Mouse (Mus musculus) retina, embryonic 14.5 days (tissue): ENCODE results near the gene Mapk12.

Experiments
- DNase-seq: peaks from one replicate; pipeline ENCODE4 v3.0.0-alpha.2; 2015; ENCODE audit warnings: low spot score

Gene Mapk12

DNA sequence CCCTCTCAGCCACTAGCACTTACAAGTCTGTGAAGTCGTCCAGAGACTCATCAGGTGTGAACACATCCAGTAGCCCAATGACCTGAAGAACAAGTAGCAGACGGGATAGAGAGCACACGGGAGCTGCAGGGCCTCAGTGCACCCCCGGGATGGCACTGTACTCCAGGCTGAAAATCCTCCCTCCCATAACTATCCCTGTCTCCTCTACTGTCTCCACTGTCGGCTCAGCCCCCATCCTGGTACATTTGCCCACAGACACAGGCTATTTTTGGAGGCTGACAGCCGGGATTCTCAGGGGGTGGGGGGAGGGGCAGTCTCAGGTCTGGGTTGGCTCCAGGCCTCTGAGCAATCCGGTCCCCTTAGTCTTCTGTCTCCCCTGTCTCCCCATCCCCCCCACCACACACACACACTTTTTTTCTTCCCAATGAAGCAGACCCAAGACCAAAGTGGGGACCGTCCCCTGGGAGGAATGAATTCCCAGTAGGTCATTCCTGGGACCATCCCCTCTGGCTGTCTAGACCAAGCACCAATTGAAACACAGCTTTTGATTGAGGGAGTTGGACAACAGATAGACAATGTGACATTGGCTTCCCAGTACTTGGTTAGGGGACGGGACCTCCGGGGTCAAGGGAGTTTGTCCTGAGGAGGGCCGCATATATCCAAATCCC is 3.0 kb downstream of the Mapk12 start:
- DNase-seq = no peak

DNA sequence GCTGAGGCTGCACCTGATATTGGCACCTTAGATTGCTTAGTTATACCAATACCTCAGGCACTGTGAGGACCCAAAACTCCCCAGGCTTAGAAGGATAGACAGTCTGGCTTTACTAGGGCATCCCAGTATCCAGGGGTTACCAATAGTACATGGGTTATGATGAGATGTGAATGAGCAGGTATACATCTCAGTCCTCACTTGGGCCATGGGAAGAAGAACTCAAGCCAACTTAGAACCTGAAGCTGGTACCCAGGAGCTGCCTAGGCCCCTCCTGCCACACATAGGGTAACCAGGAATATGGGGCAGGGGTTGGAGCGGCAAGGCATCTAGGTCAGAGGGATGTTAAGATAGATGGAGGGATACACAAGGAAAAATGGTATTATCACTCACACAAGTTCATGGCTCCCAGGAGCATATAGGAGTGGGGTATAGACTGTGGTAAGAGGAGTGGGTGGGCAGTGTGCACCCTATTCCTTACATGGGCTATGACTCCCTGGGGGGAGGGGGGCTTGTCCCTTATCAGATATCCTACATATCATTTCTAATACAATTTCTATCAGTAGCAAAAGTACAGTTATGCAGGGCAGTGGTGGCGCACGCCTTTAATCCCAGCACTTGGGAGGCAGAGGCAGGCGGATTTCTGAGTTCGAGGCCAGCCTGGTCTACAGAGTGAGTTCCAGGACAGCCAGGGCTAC is 3.9 kb downstream of the Mapk12 start:
- DNase-seq = no peak

DNA sequence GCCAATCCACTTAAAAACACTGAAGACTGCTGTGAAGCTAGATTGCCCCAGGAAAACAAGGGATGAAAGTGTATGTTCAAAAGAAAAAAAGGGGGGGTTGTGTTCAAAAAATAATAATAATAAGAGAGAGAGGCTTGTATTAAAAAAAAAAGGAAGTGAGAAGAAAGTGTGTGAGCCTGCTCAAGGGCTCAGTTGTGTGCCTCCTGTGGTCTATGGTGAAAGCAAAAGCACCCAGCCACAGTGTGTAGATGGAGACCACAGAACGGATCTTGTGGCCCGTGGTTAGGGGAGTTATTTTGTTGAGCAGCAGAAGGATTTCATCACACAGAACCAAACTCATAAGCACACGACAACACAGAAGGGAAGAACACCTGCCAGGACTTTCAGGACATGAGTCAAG is 9.2 kb downstream of the Mapk12 start:
- DNase-seq = no peak

DNA sequence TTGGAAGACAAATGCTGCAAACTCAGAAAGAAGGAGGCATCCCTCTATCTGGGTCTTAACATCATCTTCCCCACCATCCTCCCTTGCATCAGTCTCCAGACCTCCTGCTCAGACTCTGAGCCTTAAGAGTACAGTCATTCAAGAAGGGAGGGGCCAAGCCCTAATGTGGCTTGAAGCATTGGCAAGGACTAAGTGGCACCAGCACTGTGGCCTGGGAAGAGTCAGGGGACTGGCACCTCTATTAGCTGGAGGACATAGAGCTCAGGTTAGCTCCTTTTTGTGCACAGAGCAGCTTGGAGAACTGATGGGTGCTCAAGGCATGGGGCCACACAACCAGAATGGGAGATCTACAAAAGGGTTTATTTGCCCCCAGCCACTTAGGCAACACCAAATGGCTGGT is 10.3 kb downstream of the Mapk12 start:
- DNase-seq = no peak

GRCm38 (mm10) chr15:89128382-89129350 is 11.8 kb downstream of the Mapk12 start, which contains the start of gene Hdac10:
Gene Hdac10 (minus strand): TSS chr15:89128700.
- DNase-seq = peak; percentile 89

- no peak for DNase-seq
Measured at GRCm38 (mm10) chr15:89127364-89127940, 13.1 kb downstream of the Mapk12 start.

- DNase-seq = no peak
Measured at GRCm38 (mm10) chr15:89126622-89127021, 13.9 kb downstream of the Mapk12 start.

GRCm38 (mm10) chr15:89125351-89125750 is 15.2 kb downstream of the Mapk12 start:
- no peak for DNase-seq

DNA sequence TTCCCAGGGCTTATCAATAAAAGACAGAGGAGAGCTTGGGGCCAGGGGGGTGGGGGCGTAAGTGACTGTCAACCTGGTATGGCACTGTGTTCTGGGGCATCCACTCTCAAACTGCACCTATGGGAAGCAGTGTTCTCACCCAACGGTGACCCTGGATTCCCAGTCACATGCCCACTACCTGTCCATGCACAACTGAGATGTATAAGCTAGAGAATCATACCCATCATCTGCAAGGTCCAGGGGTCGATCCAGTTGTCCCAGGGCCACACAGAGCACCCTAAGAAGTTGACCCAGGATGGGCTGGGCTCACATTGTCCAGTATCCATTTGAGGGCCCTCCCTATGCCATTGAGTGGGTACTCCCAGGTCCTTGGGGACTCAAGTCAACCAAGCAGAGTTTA is 16.2 kb downstream of the Mapk12 start:
- no peak for DNase-seq

- DNase-seq = peak; percentile 36
Measured at GRCm38 (mm10) chr15:89123595-89123994, 16.9 kb downstream of the Mapk12 start.

GRCm38 (mm10) chr15:89122649-89123366 is 17.7 kb downstream of the Mapk12 start, which contains the start of gene Tubgcp6:
Gene Tubgcp6 (minus strand): TSS chr15:89123112.
- peak; percentile 96 for DNase-seq

- DNase-seq = peak; percentile 44
Measured at GRCm38 (mm10) chr15:89118007-89118406, 22.5 kb downstream of the Mapk12 start.

DNA sequence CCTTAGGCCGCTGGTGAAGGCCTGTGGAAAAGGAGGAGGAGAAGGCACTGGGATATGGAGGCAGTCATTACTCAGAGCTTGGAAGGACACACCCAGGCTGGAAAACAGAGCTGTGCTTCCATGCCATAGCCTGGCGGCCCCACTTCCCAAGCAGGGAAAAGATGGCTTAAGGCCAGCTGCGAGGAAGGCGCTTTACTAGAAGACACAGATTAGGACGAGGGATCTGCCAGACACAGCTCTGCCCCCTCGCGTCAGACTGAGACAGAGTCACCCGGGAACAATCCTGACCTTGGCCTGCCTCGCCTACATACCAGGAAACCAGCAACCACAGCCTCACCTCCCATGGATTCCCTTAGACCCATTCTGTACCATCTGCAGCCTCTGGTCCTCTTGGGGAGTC is 30.4 kb downstream of the Mapk12 start:
- DNase-seq = no peak

- DNase-seq = no peak
Measured at GRCm38 (mm10) chr15:89106976-89107375, 33.5 kb downstream of the Mapk12 start.

DNA sequence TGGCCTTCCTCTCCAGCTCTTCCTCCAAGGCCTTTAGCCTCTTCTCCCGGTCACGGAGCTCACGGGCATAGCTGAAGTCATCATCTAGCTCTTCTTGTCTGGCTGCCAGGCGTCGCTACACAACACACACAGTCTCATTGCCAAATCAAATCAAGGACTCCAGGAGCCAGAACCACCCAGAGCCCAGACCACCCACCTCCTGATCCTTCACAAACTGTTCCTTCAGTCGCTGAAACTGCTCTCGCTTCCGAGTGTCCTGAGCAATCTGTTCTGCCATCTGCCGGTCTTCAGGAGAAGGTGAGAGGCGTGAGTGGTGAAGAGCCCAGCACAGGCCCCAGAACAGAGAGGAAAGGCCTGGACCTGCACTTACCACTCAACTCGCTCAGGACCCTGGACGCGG is 34.4 kb downstream of the Mapk12 start:
- no peak for DNase-seq

DNA sequence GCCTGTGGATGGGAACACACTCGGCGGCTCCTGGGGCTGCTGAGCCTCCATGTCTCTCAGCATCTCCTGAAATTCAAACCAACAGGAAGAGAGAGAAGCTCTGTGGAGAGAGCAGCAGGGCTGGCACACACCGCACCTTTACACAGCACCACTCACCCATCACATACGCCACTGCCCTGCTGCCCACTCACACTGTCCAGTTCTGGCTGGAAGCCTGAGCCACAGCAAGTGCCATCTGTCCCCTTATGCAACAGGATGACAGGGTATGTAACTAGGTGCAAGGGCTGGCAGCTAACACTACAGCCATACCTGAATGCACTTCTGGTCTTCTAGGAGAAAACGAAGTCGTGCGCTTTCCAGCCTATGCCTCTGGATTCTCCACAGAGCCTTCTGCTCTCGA is 36.1 kb downstream of the Mapk12 start:
- DNase-seq = no peak

DNA sequence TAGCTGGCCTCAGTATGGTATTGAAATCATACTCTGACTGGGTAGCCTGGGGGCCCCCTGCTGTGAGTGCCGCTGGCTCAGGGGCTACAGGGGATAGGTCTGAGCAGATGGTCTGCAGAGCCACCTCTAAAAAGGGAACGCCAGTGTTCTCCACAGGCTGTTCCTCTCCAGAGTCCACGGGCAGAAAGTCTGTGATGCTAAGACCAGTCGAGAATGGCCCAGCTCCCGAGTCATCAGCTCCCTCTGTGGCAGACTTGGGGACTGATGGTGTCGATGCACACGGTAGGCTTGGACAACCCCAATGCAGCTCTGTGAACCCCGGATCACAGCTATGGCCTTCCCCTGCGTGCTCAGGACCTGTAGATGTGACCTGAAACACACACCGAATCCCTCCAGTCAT is 36.6 kb downstream of the Mapk12 start:
- DNase-seq = no peak

- no peak for DNase-seq
Measured at GRCm38 (mm10) chr15:89102646-89103045, 37.9 kb downstream of the Mapk12 start.

- DNase-seq = no peak
Measured at GRCm38 (mm10) chr15:89100823-89101222, 39.7 kb downstream of the Mapk12 start.

DNA sequence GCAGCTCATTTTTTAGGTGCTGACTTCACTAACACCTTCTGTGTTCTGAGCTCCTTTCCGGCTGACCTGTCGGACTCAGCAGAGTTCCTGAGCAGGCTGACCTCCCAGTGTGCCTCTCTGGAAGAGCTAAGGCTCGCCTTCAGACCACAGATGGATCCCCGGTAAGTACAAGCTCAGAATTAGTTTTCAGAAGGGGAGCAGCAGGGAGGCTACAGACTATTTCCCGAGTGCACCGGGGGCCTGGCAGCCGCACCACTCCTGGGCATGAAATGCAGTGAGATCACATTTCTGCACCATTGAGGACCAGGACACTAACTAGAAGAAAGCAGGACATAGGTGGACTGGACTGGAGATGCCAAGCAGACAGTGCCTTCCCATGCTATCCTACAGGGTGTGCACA is 41.9 kb downstream of the Mapk12 start:
- no peak for DNase-seq

- DNase-seq = no peak
Measured at GRCm38 (mm10) chr15:89097450-89097849, 43.1 kb downstream of the Mapk12 start.
